Mouse (Mus musculus) stomach, postnatal 0 days (tissue): ENCODE data around the gene Pthlh. TPM values are rescaled to one million over a fixed set of nuclear protein-coding genes. Genes with fewer than 3 reads are reported as not detected.

Experiments
- ATAC-seq: fragments of 200-750 bp; cut with Nextera tagmentation; 2 replicates; pipeline ENCODE4 v1.8.0; 2017; ENCODE audit not compliant: low FRiP score, low TSS enrichment
- DNase-seq: peaks from one replicate; pipeline ENCODE4 v3.0.0-alpha.2; 2016; ENCODE audit warnings: low spot score
- H3K27ac ChIP-seq: fragments of 300-500 bp; sonication (generic); replicated peaks from 2 replicates; pipeline ENCODE4 v1.5.1; 2014; ENCODE audit warnings: mild to moderate bottlenecking, control low read depth
- H3K27me3 ChIP-seq: fragments of 300-500 bp; sonication (generic); 2 replicates; pipeline ENCODE4 v1.6.1; 2014; ENCODE audit warnings: low read length; ENCODE audit not compliant: control insufficient read depth, insufficient read depth
- H3K36me3 ChIP-seq: fragments of 300-500 bp; sonication (generic); 2 replicates; pipeline ENCODE4 v1.6.1; 2014; ENCODE audit warnings: low read length, mixed read lengths; ENCODE audit not compliant: control insufficient read depth, insufficient read depth
- H3K4me1 ChIP-seq: fragments of 300-500 bp; sonication (generic); replicated peaks from 2 replicates; pipeline ENCODE4 v1.6.1; 2014; ENCODE audit warnings: antibody characterized with exemption; ENCODE audit not compliant: control insufficient read depth, insufficient read depth
- H3K4me2 ChIP-seq: fragments of 300-500 bp; sonication (generic); replicated peaks from 2 replicates; pipeline ENCODE4 v1.6.1; 2014; ENCODE audit warnings: low read depth, mild to moderate bottlenecking, control low read depth, moderate library complexity
- H3K4me3 ChIP-seq: fragments of 300-500 bp; sonication (generic); 2 replicates; pipeline ENCODE4 v1.5.1; 2014; ENCODE audit warnings: low read depth, low read length, control low read depth
- H3K9ac ChIP-seq: fragments of 300-500 bp; sonication (generic); 2 replicates; pipeline ENCODE4 v1.6.1; 2014; ENCODE audit warnings: mild to moderate bottlenecking, low read length, control low read depth, mixed read lengths
- H3K9me3 ChIP-seq: fragments of 300-500 bp; sonication (generic); 2 replicates; pipeline ENCODE4 v1.6.1; 2016; ENCODE audit warnings: low read length; ENCODE audit not compliant: control insufficient read depth
- CTCF ChIP-seq: IDR thresholded peaks from 2 replicates; pipeline ENCODE4 v1.5.1; 2016; ENCODE audit warnings: antibody characterized with exemption, low read depth, mild to moderate bottlenecking, moderate library complexity
- EP300 ChIP-seq: optimal IDR thresholded peaks from 2 replicates; pipeline ENCODE3; 2016; ENCODE audit warnings: antibody characterized with exemption
- WGBS: fragments of 180-500 bp; shearing (Covaris S2); extraction: QIAGEN DNeasy Blood & Tissue Kit; methylation state at CpG from one replicate; pipeline ENCODE4 v1.1.7; 2014; 5-methylcytosine and 5-hydroxymethylcytosine counted together
- polyA plus RNA-seq: library from polyadenylated mRNA; unstranded; fragments of >200 nt; fragmentation: Nextera tagmentation; extraction: Ambion mirVana; gene quantifications from 2 replicates; pipeline ENCODE4 v1.2.1, GENCODE M21; 2015

The Pthlh gene
- polyA plus RNA-seq, 1 experiment from 2014 or later, result 5.7 TPM

GRCm38 (mm10) chr6:147279309-147279708 is 15.3 kb upstream of the Pthlh start:
- H3K4me2 ChIP-seq, result no peak overlapping the region
- no peak for TF ChIP-seq CTCF
- TF ChIP-seq EP300, result no peak
- no peak overlapping the region for H3K4me3 ChIP-seq
- WGBS, result 47% methylated on average over 5 of the region's 5 CpGs
- no peaks in the 10 kb centered on the region for H3K36me3 ChIP-seq
- H3K4me1 ChIP-seq, result no peaks in the 10 kb centered on the region
- no peak for DNase-seq
- no peaks in the 10 kb centered on the region for H3K9me3 ChIP-seq
- no peak overlapping the region for H3K27ac ChIP-seq
- H3K27me3 ChIP-seq, result no peaks in the 10 kb centered on the region
- H3K9ac ChIP-seq, result no peak overlapping the region
- ATAC-seq, result no peak

GRCm38 (mm10) chr6:147268143-147268790 is 4.3 kb upstream of the Pthlh start:
- WGBS, result 5% methylated on average over 19 of the region's 19 CpGs
- H3K9ac ChIP-seq, result no peak overlapping the region
- H3K4me2 ChIP-seq, result no peak overlapping the region
- H3K27ac ChIP-seq, result no peak overlapping the region
- no peaks in the 10 kb centered on the region for H3K27me3 ChIP-seq
- DNase-seq, result peak; percentile 59
- no peaks in the 10 kb centered on the region for H3K36me3 ChIP-seq
- no peak overlapping the region for H3K4me3 ChIP-seq
- H3K4me1 ChIP-seq, result no peaks in the 10 kb centered on the region; the same call in 1 of the 2 replicates
- no peaks in the 10 kb centered on the region for H3K9me3 ChIP-seq
- ATAC-seq, result no peak
- TF ChIP-seq CTCF (peak; percentile 18), EP300 (no peak)

- WGBS, result 75% methylated on average over 6 of the region's 6 CpGs
- DNase-seq (no peak), ATAC-seq (no peak)
- Histone ChIP-seq H3K9me3 (no peaks in the 10 kb centered on the region), H3K36me3 (no peaks in the 10 kb centered on the region), H3K4me2 (no peak overlapping the region), H3K27me3 (no peaks in the 10 kb centered on the region; the same call in 1 of the 2 replicates), H3K4me3 (no peak overlapping the region), H3K4me1 (no peaks in the 10 kb centered on the region; the same call in 1 of the 2 replicates), H3K27ac (no peak overlapping the region), H3K9ac (no peak overlapping the region)
- TF ChIP-seq CTCF, result no peak
- no peak for TF ChIP-seq EP300
These were observed 2.5 kb upstream of the Pthlh start for GRCm38 (mm10) chr6:147266466-147266865.

- under 1% methylated on average over 21 of the region's 21 CpGs for WGBS
- Histone ChIP-seq H3K4me3 (peak overlapping the region; percentile 47), H3K4me1 (no peaks in the 10 kb centered on the region; the same call in 1 of the 2 replicates), H3K9me3 (no peaks in the 10 kb centered on the region), H3K9ac (peak overlapping the region; percentile 43; the same call in 1 of the 2 replicates), H3K27ac (no peak overlapping the region), H3K27me3 (no peaks in the 10 kb centered on the region; the same call in 1 of the 2 replicates), H3K4me2 (peak overlapping the region; percentile 85), H3K36me3 (no peaks in the 10 kb centered on the region)
- DNase-seq, result peak; percentile 36
- no peak for ATAC-seq
- no peak for TF ChIP-seq EP300
- no peak for TF ChIP-seq CTCF
These were observed 805 bp downstream of the Pthlh start for GRCm38 (mm10) chr6:147263178-147263577.

GRCm38 (mm10) chr6:147261616-147262015 is 2.4 kb downstream of the Pthlh start:
- no peaks in the 10 kb centered on the region for H3K36me3 ChIP-seq
- WGBS, result 27% methylated on average over 3 of the region's 3 CpGs
- ATAC-seq (no peak), DNase-seq (no peak)
- no peak overlapping the region for H3K9ac ChIP-seq
- no peaks in the 10 kb centered on the region; the same call in 1 of the 2 replicates for H3K27me3 ChIP-seq
- H3K4me1 ChIP-seq, result no peaks in the 10 kb centered on the region; the same call in 1 of the 2 replicates
- H3K4me3 ChIP-seq, result no peak overlapping the region
- TF ChIP-seq CTCF (no peak), EP300 (no peak)
- no peak overlapping the region for H3K27ac ChIP-seq
- no peak overlapping the region for H3K4me2 ChIP-seq
- no peaks in the 10 kb centered on the region for H3K9me3 ChIP-seq

GRCm38 (mm10) chr6:147260766-147261165 is 3.2 kb downstream of the Pthlh start:
- DNase-seq (no peak), ATAC-seq (no peak)
- H3K4me2 ChIP-seq, result no peak overlapping the region
- 57% methylated on average over 3 of the region's 3 CpGs for WGBS
- H3K27me3 ChIP-seq, result no peaks in the 10 kb centered on the region; the same call in 1 of the 2 replicates
- TF ChIP-seq EP300 (no peak), CTCF (no peak)
- H3K4me1 ChIP-seq, result no peaks in the 10 kb centered on the region; the same call in 1 of the 2 replicates
- no peak overlapping the region for H3K27ac ChIP-seq
- H3K36me3 ChIP-seq, result no peaks in the 10 kb centered on the region
- no peak overlapping the region for H3K4me3 ChIP-seq
- no peak overlapping the region for H3K9ac ChIP-seq
- H3K9me3 ChIP-seq, result no peaks in the 10 kb centered on the region
